Mouse (Mus musculus): ENCODE data around the gene Capzb. TPM values are rescaled to one million over a fixed set of nuclear protein-coding genes. Genes with fewer than 3 reads are reported as not detected.
A peak's percentile ranks its signal among the peaks of the same experiment; 100 is the strongest.

Gene Capzb
- total RNA-seq, 2 experiments from 2014 or later = 343 to 381 TPM

GRCm38 (mm10) chr4:139208236-139209129 is 15.8 kb downstream of the Capzb start:
- no peak for DNase-seq (ENCODE audit: low spot score in 2 of 2)

GRCm38 (mm10) chr4:139209130-139209840 is 16.6 kb downstream of the Capzb start:
- DNase-seq (ENCODE audit: low spot score in 2 of 2) = no peak

- DNase-seq (ENCODE audit: low spot score in 2 of 2) = peak; percentile 43 to 53
These were observed 19.5 kb downstream of the Capzb start for GRCm38 (mm10) chr4:139211975-139212831.

- no peak for DNase-seq (ENCODE audit: low spot score in 2 of 2)
These were observed 20.4 kb downstream of the Capzb start for GRCm38 (mm10) chr4:139213086-139213485.

DNA sequence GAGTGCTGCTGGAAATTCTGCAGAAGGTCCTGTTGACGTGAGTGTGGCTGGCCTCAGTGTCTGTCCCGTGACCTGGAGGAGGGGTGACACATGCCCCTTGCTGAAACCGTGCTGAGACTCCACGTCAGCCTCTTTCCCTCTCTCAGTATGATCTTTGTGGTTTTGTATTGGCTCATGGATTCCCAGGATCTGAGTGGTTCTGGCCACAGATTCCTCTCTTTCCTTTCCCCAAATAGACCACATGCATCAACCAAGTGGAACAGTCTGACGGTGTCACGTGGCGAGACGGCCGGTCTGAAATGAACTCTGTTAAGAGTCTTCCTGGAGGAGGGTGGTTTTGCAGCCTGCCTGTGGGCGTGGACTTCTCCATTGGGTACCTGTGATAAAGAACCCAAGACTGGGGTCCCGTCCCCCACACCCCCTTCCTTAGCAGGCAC is 21.3 kb downstream of the Capzb start:
- DNase-seq (ENCODE audit: low spot score in 2 of 2) = no peak

DNA sequence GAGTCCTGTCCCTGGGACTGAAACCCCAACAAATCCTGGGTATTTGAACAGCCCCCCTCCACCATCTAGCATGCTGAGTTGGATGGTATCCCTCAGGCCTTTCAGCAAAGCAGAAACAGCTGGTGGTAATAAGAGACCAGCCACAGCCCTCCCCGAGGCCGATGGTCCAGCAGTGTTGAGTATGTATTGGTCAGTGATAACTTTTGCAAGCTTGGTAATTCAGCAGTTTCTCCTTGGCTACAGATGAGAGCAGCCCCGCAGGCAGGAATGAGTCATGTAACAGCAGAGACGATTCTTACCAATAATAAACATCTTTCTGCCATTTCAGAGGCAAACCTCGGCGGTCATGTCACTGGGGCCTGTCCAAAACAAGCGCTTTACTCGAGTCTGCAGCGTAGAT is 23.9 kb downstream of the Capzb start:
- DNase-seq (ENCODE audit: low spot score in 2 of 2) = no peak

- DNase-seq (ENCODE audit: low spot score in 2 of 2) = no peak
These were observed 25.8 kb downstream of the Capzb start for GRCm38 (mm10) chr4:139218539-139218938.

DNA sequence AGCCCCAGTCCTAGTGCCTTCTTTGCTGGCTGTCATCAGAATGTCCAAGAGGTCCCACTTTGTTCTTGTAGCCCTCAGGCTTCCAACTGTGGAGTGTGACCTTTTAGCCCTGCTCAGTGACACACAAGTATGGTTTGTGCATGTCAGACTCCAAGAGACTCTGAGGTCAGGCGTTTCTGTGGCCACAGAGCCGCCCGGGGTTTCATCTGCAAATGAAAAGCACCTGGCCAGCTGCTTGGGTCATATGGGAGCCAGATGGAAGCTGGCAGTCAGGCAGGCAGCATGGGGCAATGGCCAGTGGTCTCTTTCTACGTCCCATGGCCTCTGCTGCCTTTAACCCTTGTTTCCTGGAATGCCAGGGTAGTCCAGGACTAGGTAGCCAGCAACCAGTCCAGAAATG is 27.0 kb downstream of the Capzb start:
- DNase-seq (ENCODE audit: low spot score in 2 of 2) = no peak

DNA sequence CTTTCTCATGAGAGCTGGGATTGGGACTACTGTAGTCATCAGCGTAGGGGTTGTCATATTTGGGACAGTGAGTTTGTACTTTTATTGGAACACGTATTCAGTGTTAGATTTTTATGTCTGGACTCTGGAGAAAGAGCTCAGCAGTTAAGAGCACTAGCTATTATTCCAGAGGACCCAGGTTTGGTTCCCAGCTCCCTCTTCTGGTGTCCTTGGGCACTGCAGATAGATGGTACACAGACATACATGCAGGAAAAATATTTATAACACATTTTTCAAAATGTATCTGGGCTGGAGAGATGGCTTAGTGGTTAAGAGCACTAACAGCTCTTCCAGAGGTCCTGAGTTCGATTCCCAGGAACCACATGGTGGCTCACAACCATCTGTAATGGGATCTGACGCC is 28.3 kb downstream of the Capzb start:
- DNase-seq (ENCODE audit: low spot score in 2 of 2) = peak in 1 of 2 experiments; percentile 37

DNA sequence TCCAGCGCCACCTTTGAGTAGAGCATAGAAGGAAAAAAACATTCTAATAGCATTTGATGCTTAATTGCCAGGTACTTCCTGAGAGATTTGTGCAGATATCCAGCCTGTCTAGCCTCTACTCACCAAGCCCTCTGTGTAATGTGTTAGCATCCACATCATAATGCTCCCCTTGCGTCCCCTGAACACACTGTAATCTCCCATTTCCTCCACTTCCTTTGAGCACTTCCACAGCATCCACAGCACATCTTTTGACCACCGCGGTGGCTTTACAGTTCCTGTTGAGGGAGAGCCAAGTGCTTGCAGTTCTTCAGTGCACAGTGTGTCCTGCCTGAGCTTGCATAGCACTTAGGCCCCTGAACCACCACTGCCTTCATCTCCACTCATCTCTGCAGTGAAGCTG is 29.1 kb downstream of the Capzb start:
- no peak for DNase-seq (ENCODE audit: low spot score in 2 of 2)

- DNase-seq (ENCODE audit: low spot score in 2 of 2) = no peak
These were observed 32.4 kb downstream of the Capzb start for GRCm38 (mm10) chr4:139225115-139225514.

DNA sequence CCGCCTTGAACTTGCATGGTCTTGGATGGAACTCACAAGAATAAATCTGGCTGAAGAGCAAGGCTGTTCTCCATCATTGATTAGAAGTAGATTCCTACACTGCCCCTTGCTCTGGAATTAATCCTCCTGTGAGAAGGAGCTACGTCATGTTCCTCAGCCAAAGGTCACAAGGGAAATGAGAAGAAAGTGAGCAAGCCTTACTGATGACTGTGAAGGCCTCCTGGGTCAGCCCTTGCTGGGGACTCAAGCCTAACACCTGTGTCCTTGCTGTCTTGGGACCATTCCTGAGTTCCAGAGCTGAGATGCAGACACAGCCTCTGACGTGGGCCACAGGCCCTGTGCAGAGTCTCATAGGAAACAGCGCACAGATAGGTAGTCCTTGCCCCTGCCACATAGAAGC is 33.2 kb downstream of the Capzb start:
- no peak for DNase-seq (ENCODE audit: low spot score in 2 of 2)

DNA sequence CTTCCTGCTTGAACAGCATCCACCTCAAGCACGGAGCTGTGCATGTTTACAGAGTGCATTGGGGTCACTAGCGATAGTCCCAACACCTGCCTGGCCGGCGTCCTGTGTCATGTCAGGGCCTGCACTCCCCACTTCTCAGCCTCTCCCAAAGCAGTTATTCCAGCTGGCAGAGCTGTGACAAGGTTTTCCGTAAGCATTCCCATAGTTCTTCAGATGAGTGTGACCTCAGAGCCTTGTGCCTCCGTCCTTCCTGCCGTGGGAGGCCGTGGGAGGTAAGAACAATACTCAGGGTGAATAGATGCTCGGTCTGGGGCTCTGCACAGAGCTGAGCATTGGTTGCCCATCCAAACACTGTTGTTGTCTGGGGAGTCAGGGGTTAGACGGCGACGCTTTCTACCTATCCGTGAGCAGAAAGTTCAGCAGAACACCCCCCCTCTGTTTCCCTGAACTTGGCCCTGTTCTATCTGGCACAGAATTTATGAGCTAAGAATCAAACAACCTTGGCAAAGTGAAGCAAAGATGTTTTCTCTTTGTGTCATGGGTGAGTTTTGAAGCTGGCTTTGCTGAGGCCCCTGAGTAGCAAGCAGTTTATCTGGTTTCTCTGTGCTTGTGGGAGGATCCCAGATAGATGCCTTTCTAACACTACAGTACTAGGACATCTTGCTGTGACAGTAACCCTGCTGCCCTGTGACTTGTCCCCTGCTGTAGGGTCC is 34.0 kb downstream of the Capzb start:
- DNase-seq (ENCODE audit: low spot score in 2 of 2) = no peak

DNA sequence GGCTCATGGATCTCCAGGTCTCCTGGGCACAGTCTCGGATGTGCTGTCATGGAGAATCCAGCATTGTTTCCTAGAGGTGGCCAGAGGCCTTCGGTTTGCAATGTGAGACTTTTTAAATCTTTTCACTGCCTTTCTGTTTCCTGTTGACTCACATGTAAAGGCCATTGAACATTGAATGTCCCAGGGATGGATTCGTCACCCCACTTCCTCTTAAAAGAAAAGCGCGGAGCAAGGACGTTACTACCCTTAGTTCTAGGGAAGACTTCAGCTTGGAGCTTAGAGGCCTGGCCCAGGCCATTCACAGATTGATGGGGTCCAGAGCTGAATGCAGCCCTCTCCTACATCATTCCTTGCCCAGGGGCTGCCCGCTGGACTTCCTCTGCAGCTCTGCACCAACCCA is 35.2 kb downstream of the Capzb start:
- no peak for DNase-seq (ENCODE audit: low spot score in 2 of 2)

DNA sequence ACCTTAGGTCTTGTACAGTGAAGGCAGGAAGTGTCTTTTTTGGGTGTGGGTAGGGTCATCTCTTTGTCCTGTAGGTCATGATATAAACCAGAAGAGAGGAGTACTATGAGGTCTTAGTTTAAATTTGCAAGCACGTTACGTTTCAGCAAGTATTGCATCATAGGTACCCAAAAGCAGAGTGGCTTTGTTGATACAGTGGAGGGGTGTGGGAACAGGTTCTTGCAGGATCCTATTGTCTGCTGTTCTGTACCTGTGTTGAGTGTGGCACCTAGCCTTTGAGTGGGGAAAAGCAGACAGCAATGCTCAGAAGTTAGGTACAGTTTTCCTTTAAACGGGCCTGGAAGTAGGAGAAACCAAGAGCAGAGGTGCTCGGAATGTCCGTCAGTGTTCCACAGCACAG is 36.6 kb downstream of the Capzb start:
- no peak for DNase-seq (ENCODE audit: low spot score in 2 of 2)

DNA sequence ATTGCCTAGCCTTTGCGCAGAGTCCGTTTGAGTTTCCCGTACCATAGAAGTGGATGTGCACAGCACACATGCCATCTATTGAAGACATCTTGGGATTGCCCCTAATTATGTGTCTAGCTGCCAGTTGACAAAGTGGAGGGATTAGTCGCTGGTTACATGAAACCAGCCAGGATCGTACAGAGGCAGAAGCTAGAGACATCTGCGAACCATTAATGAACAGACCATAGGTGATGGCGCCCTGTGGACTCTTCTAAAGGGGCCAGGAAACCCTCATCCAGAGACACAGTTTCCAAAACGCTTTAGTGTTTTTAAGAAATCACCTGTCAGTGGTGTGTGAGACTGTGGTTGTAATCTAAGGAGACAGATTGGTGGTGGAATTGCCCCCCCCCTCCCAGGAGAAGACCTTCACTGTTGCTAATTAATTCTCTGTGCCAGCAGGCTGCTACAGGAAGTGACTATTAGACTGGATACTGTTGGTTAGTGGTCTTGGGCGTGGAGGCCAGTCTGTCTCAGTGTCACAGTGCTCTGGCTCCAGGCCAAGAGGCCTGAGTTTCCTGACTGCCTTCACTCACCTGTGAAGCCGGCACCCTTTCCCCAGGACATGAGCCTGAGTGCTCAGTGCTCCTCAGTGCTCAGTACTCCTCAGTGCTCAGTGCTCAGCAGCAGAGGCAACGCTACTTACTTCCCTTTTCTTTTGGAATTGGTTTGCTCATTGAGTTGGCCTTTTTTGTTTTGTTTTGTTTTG is 37.8 kb downstream of the Capzb start:
- DNase-seq (ENCODE audit: low spot score in 2 of 2) = no peak

- DNase-seq (ENCODE audit: low spot score in 2 of 2) = no peak
These were observed 38.5 kb downstream of the Capzb start for GRCm38 (mm10) chr4:139231163-139231562.

- DNase-seq (ENCODE audit: low spot score in 2 of 2) = peak; percentile 66 to 71
These were observed 39.9 kb downstream of the Capzb start for GRCm38 (mm10) chr4:139232479-139233145.

DNA sequence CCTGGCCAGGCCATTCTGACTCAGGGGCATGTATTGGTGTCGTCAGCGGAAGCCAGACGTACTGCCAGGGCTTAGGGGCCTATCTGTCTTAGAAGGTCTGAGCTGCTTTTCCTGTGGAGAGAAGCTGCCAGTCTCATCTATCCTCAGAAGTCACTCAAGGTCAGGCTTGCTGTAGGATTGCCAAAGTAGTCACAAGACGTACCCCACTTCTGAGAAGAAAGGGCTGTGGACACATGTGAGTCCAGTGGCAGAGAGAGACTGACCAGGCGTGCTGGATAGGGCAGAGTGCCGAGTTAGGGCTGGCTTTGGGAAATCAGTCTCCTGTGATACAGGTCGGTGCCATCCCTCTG is 40.4 kb downstream of the Capzb start:
- DNase-seq (ENCODE audit: low spot score in 2 of 2) = no peak
